Mouse (Mus musculus): ENCODE data around the gene Nt5c3.

DNA sequence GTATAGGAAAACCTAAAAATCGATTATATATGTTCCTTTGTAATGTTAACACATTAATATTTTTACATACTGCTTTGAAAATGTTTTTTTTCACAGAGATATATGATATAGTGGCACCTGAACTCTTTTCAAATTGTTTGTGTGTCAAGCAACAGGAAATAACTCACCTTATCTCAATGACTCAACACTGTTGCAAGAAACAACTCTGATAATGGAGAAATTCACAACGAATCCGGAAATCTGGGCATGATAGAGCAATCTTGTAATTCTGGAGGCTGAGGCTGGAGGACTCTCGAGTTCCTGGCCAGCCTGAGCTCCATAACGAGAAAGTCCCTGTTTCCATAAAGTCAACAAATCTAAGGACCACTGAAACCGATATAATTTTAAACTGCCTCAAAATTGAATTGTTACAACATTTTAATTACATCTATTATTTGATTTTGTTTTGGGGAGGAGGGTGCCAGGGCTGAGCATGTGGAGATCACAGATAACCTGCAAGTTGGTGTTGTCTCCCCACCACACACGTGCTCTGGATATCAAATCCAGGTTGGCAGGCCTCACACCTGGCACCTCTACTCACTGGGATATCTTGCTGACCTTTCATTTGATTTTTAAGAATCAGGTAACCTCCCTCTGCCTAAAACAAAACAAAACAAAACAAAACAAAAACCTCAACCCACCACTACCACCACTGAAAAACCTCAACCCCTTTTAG, 4.2 kb downstream of the Nt5c3 start:
- TF ChIP-seq ZNF384 (IDR thresholded peaks at IDR 0.05; ENCODE audit: low read depth, low read length) (peak; percentile 79), SIN3A (IDR thresholded peaks at IDR 0.05; ENCODE audit: low read length) (peak; percentile 91), NRF1 (IDR thresholded peaks at IDR 0.05; ENCODE audit: insufficient read depth, low read depth, low read length, poor library complexity, severe bottlenecking) (no peak), GATA1 (IDR thresholded peaks at IDR 0.05; ENCODE audit: low read depth, low read length) (peak; percentile 98), POLR2A (IDR thresholded peaks at IDR 0.05; ENCODE audit: control insufficient read depth in 1 of 2, insufficient read depth in 1 of 2, low read depth in 1 of 2, low read length in 2 of 2, poor library complexity in 1 of 2) (no peak; a peak in 1 of 4 replicates), JUND (IDR thresholded peaks at IDR 0.05; ENCODE audit: low read depth, low read length) (peak; percentile 93; the same call in 1 of the 2 replicates), CHD1 (IDR thresholded peaks at IDR 0.05; ENCODE audit: low read depth, low read length) (0 out of 2 replicates have a peak, but pooled peaks have one; percentile 5), EP300 (IDR thresholded peaks at IDR 0.05; ENCODE audit: low read depth in 1 of 2, low read length in 2 of 2) (peak; percentile 97 to 99), RCOR1 (IDR thresholded peaks at IDR 0.05; ENCODE audit: low read depth, low read length) (peak; percentile 97), CTCF (IDR thresholded peaks at IDR 0.05 in 2 of 3, conservative IDR thresholded peaks at IDR 0.05 in 1 of 3; ENCODE audit: control insufficient read depth in 1 of 3, insufficient read depth in 1 of 3, low read depth in 2 of 3, low read length in 3 of 3, poor library complexity in 1 of 3, severe bottlenecking in 1 of 3) (no peak), HCFC1 (IDR thresholded peaks at IDR 0.05; ENCODE audit: low read depth, low read length) (no peak)

Data from MEL (cell line).